Mouse (Mus musculus) ES-Bruce4 (cell line): Measurements from ENCODE around the gene Magi2. TPM values are rescaled to one million over a fixed set of nuclear protein-coding genes. Genes with fewer than 3 reads are reported as not detected.

Source experiments
- H3K27ac ChIP-seq: 2 replicates; pipeline ENCODE4 v1.5.1; 2012; ENCODE audit warnings: low read length, inconsistent platforms; ENCODE audit not compliant: insufficient read depth
- H3K27me3 ChIP-seq: 2 replicates; pipeline ENCODE4 v1.6.1; 2012; ENCODE audit warnings: mild to moderate bottlenecking, low read length, inconsistent platforms; ENCODE audit not compliant: control insufficient read depth, poor library complexity, insufficient read depth, severe bottlenecking
- H3K36me3 ChIP-seq: 2 replicates; pipeline ENCODE4 v1.6.1; 2012; ENCODE audit warnings: inconsistent platforms, mild to moderate bottlenecking, low read length, moderate library complexity; ENCODE audit not compliant: control insufficient read depth, poor library complexity, insufficient read depth, severe bottlenecking
- H3K4me1 ChIP-seq: one replicate; pipeline ENCODE4 v1.8.1; 2011; ENCODE audit warnings: low read length; ENCODE audit not compliant: control insufficient read depth, insufficient read depth
- H3K4me3 ChIP-seq: 2 replicates; pipeline ENCODE4 v1.5.1; 2011; ENCODE audit warnings: low read depth, mild to moderate bottlenecking, low read length
- H3K9ac ChIP-seq: 2 replicates; pipeline ENCODE4 v1.6.1; 2012; ENCODE audit warnings: low read depth, mild to moderate bottlenecking, inconsistent platforms; ENCODE audit not compliant: poor library complexity, severe bottlenecking
- H3K9me3 ChIP-seq: replicated peaks from 2 replicates; pipeline ENCODE4 v1.6.1; 2012; ENCODE audit warnings: mild to moderate bottlenecking, low read length, inconsistent platforms; ENCODE audit not compliant: control insufficient read depth, poor library complexity, insufficient read depth, severe bottlenecking
- CTCF ChIP-seq: IDR thresholded peaks from one replicate; pipeline ENCODE4 v1.8.1; 2011; ENCODE audit warnings: low read depth, low read length
- EP300 ChIP-seq: IDR thresholded peaks from 2 replicates; pipeline ENCODE4 v1.6.1; 2011; ENCODE audit warnings: low read depth, low read length; ENCODE audit not compliant: insufficient read depth
- POLR2A ChIP-seq: IDR thresholded peaks from one replicate; pipeline ENCODE4 v1.8.1; 2011; ENCODE audit warnings: low read length; ENCODE audit not compliant: insufficient read depth
- polyA plus RNA-seq: library from polyadenylated mRNA; stranded (reverse); fragments of >200 nt; gene quantifications from 2 replicates; pipeline ENCODE4 v1.2.4, GENCODE M21; 2011; ENCODE audit warnings: low read depth; ENCODE audit not compliant: missing spikeins, insufficient read depth, insufficient read length

Magi2 gene
- polyA plus RNA-seq, 1 experiment, result 1.8 TPM

- no peaks in the 10 kb centered on the region for H3K9me3 ChIP-seq
- no peaks in the 10 kb centered on the region for H3K4me1 ChIP-seq
- no peak overlapping the region for H3K4me3 ChIP-seq
- H3K27me3 ChIP-seq, result no peaks in the 10 kb centered on the region
- H3K9ac ChIP-seq, result no peak overlapping the region
- no peak overlapping the region for H3K27ac ChIP-seq
- TF ChIP-seq CTCF (no peak), POLR2A (no peak), EP300 (no peak)
- H3K36me3 ChIP-seq, result no peaks in the 10 kb centered on the region
Observed at GRCm38 (mm10) chr5:20275632-20276031, 1048.8 kb downstream of the Magi2 start.

GRCm38 (mm10) chr5:20285080-20285840, 1058.4 kb downstream of the Magi2 start:
- no peak overlapping the region for H3K9ac ChIP-seq
- H3K4me1 ChIP-seq, result no peaks in the 10 kb centered on the region
- no peak overlapping the region for H3K4me3 ChIP-seq
- no peaks in the 10 kb centered on the region for H3K27me3 ChIP-seq
- H3K36me3 ChIP-seq, result no peaks in the 10 kb centered on the region
- H3K27ac ChIP-seq, result no peak overlapping the region
- TF ChIP-seq CTCF, result no peak
- H3K9me3 ChIP-seq, result no peaks in the 10 kb centered on the region

- Histone ChIP-seq H3K4me3 (no peak overlapping the region), H3K9ac (no peak overlapping the region), H3K27ac (no peak overlapping the region), H3K36me3 (no peaks in the 10 kb centered on the region), H3K4me1 (no peaks in the 10 kb centered on the region), H3K9me3 (no peaks in the 10 kb centered on the region), H3K27me3 (no peaks in the 10 kb centered on the region; the same call in 1 of the 2 replicates)
- TF ChIP-seq CTCF, result no peak
- TF ChIP-seq EP300, result no peak
- TF ChIP-seq POLR2A, result no peak
Observed at GRCm38 (mm10) chr5:20294521-20294920, 1067.7 kb downstream of the Magi2 start.

- Histone ChIP-seq H3K27ac (no peak overlapping the region), H3K36me3 (no peaks in the 10 kb centered on the region), H3K27me3 (no peaks in the 10 kb centered on the region; the same call in 1 of the 2 replicates), H3K4me1 (no peaks in the 10 kb centered on the region), H3K9me3 (no peaks in the 10 kb centered on the region), H3K4me3 (no peak overlapping the region), H3K9ac (no peak overlapping the region)
- no peak for TF ChIP-seq POLR2A
- no peak for TF ChIP-seq CTCF
- no peak for TF ChIP-seq EP300
Observed at GRCm38 (mm10) chr5:20299816-20300215, 1073.0 kb downstream of the Magi2 start.

GRCm38 (mm10) chr5:20303056-20303965, 1076.5 kb downstream of the Magi2 start:
- Histone ChIP-seq H3K9ac (no peak overlapping the region), H3K27ac (no peak overlapping the region), H3K4me3 (no peak overlapping the region), H3K27me3 (no peaks in the 10 kb centered on the region), H3K9me3 (no peaks in the 10 kb centered on the region), H3K36me3 (no peaks in the 10 kb centered on the region), H3K4me1 (no peaks in the 10 kb centered on the region)
- no peak for TF ChIP-seq POLR2A
- no peak for TF ChIP-seq CTCF
- no peak for TF ChIP-seq EP300

GRCm38 (mm10) chr5:20320970-20321369, 1094.1 kb downstream of the Magi2 start:
- Histone ChIP-seq H3K36me3 (no peaks in the 10 kb centered on the region), H3K9ac (no peak overlapping the region), H3K4me3 (no peak overlapping the region), H3K9me3 (peaks cover 6% of the 10 kb centered on the region; the same call in 1 of the 2 replicates), H3K27ac (no peak overlapping the region), H3K4me1 (no peaks in the 10 kb centered on the region), H3K27me3 (no peaks in the 10 kb centered on the region)
- TF ChIP-seq POLR2A (no peak), EP300 (no peak), CTCF (no peak)
